Mouse (Mus musculus): ENCODE results near the gene Hoxd12.

The Hoxd12 gene

GRCm38 (mm10) chr2:74691995-74692807 is 17.4 kb downstream of the Hoxd12 start:
- in situ Hi-C loops (cut with MboI, MseI) = loop anchor here (5.0 to 10.0 kb wide), 2 partner anchors 45 to 903 kb away; no protein-coding TSS in a partner anchor

DNA sequence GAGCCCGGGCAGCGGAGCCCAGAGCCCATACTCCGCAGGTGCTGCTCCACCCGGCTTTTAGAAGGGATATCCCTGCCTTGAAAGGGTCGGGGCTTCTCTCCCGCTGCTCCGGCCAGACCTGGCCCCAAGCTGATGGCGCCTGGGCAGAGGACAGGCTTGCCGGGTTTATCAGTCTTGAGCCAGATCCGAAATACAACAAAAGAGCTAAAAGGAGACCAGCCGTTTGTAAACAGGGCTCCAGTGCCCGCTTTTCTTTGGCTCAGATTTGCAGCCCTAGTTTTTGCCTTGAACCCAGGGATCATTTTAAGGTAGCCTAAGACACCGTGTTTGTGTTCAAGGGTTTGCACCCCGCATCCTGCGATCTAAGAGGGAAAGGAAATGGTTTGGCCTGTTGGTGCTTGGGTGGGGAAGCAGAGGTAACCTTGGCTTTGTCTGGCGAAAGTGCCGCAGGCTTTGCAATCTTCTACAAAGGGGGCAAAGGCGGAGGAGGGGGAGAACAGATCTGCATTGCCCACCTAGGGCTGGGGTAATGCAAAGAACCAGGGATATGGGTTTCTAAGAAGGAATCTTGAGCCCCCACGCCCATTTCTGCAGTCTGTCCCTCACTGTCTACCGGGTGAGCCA is 18.1 kb downstream of the Hoxd12 start:
- in situ Hi-C loops (cut with MboI, MseI) = loop anchor here (5.0 to 10.0 kb wide), 2 partner anchors 44 to 902 kb away; no protein-coding TSS in a partner anchor

DNA sequence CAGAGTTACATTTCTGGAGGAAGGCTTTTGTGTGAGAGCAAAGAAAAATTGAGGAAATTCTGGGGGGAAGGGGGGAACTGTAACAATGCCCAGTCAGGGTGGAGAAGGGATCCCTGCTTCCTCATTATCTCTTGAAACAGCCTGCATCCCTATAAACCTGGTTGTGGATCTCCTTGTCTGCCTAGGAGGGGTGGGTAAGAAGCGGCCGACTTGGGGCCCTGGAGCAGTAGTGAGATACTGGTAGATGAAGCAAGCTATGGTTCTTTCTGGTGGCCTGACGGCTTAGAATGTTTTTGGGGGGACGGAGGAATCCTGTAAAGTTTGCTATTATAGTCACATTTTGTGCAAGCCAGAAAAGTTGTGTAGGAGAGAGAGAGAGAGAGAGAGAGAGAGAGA is 18.6 kb downstream of the Hoxd12 start:
- in situ Hi-C loops (cut with MboI, MseI) = loop anchor here (5.0 to 10.0 kb wide), 2 partner anchors 44 to 901 kb away; no protein-coding TSS in a partner anchor

DNA sequence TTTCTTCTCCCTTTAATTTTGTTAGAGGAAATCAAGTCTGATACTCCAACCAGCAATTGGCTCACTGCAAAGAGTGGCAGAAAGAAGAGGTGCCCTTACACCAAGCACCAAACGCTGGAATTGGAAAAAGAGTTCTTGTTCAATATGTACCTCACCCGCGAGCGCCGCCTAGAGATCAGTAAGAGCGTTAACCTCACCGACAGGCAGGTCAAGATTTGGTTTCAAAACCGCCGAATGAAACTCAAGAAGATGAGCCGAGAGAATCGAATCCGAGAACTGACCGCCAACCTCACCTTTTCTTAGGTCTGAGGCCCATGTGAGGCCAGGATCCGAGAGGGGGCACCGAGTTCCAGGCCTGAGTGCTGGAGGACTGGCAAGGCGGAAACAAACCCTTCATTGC is 19.3 kb downstream of the Hoxd12 start:
- in situ Hi-C loops (cut with MboI, MseI) = loop anchor here (5.0 to 10.0 kb wide), 2 partner anchors 43 to 901 kb away; no protein-coding TSS in a partner anchor

GRCm38 (mm10) chr2:74695383-74695782 is 20.6 kb downstream of the Hoxd12 start:
- in situ Hi-C loops (cut with MboI, MseI) = loop anchor here (10.0 kb wide), 1 partner anchor 899 kb away; no protein-coding TSS in a partner anchor

GRCm38 (mm10) chr2:74695813-74696430 is 21.1 kb downstream of the Hoxd12 start:
- in situ Hi-C loops (cut with MboI, MseI) = loop anchor here (10.0 kb wide), 1 partner anchor 899 kb away; no protein-coding TSS in a partner anchor

GRCm38 (mm10) chr2:74696442-74697335 is 21.9 kb downstream of the Hoxd12 start:
- in situ Hi-C loops (cut with MboI, MseI) = loop anchor here (10.0 kb wide), 1 partner anchor 898 kb away; no protein-coding TSS in a partner anchor

DNA sequence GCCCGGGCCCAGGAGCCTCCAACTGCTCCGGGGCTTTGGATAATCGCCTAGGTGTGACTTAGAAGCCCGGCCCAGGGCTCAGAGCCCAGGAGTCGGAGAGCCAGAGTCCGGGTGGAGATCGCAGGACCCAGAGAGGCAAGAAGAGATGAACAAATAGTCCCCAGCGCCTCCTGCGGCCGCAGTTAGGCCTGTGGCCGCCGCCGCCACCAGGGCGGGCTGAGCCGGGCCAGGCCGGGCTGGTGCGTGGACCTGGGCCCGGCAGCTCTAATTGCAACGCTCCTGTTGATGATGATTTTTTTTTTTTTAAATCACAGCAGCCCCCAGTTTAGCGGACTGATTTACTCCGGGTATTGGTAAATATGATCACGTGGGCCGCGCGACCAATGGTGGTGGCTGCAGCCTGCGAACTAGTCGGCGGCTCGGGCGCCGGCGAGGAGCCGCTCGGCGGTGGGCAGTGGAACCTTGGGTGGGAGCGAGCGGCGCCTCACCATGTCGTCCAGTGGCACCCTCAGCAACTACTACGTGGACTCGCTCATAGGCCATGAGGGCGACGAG is 22.8 kb downstream of the Hoxd12 start, which contains the start of gene Hoxd9:
TSS of gene Hoxd9 (plus strand) at position 161 of the 555 bp plus-strand sequence.
- in situ Hi-C loops (cut with MboI, MseI) = loop anchor here (10.0 kb wide), 1 partner anchor 897 kb away; no protein-coding TSS in a partner anchor

DNA sequence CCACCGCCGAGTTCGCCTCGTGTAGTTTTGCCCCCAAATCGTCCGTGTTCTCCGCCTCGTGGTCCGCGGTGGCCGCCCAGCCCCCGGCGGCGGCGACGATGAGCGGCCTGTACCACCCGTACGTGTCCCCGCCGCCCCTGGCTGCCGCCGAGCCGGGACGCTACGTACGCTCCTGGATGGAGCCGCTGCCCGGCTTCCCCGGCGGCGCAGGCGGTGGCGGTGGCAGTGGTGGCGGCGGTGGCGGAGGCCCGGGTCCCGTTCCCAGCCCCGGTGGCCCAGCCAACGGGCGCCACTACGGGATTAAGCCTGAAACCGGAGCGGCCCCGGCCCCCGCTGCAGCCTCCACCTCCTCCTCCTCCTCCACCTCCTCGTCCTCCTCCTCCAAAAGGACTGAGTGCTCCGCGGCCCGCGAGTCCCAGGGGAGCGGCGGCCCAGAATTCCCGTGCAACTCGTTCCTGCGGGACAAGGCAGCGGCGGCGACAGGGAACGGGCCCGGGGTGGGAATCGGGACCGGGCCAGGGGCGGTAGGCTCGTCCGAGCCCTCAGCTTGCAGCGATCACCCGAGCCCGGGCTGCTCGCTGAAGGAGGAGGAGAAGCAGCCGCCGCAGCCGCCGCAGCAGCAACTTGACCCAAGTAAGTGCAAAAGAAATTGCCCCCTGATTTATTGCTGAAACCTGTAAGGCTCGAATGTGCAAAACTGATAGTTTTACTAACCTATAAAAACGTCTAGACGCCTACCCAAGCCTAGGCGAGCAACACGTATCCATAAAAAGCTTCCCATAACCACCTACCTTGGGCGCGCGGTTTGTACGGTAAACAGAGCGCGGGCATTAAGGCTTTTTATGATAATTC is 23.6 kb downstream of the Hoxd12 start:
- in situ Hi-C loops (cut with MboI, MseI) = loop anchor here (10.0 kb wide), 1 partner anchor 896 kb away; no protein-coding TSS in a partner anchor

DNA sequence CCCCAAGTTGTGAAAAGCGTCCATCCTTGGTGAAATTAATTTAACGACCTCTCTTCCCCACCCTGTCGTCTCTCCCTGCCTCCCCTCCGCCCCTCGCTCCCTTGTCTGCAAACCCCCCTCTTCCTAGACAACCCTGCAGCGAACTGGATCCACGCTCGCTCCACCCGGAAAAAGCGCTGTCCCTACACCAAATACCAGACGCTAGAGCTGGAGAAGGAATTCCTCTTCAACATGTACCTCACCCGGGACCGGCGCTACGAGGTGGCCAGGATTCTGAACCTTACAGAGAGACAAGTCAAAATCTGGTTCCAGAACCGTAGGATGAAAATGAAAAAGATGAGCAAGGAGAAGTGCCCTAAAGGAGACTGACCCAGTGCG is 24.2 kb downstream of the Hoxd12 start:
- in situ Hi-C loops (cut with MboI, MseI) = loop anchor here (10.0 kb wide), 1 partner anchor 896 kb away; no protein-coding TSS in a partner anchor

DNA sequence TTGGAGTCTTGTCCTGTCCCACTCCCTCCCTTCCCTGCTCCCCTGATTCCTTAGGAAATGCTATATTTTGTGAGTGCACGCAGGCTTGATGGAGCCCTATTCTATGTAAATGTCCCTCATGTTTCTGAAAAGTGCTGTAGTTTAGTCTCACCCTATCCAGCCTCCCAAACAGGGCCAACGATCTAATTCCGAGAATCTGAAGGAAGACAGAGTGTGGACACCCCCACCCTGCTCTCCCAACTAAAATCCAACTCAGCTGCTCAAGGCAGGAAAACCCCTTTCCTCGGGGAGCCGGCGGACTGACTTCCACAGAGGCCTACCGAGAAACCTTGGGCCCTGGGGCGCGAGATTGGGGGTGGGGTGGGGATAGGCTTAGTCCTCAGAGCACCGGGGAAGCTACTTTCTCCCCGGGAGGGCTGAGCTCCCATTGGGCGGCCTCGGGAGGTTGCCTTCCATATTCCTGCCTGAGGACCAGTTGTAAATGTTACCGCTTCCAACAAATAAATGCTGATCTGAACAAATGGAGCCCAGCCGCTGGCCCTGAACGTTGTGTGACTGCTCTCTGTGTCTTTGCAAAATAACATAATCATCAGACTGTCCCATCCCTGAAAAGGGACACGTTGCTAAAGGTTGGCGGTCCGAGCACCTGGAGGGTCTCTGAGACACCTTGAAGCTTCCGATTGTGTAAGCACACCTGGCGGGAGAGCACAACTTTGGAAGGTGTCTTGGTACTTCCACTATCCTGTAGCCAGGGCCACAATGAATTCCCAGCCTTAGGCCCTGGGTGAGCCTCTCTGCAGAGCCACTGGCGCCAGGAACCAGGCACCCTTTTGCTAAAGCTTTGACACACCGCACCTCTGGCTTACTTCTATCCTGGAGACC is 25.1 kb downstream of the Hoxd12 start:
- in situ Hi-C loops (cut with MboI, MseI) = loop anchor here (10.0 kb wide), 1 partner anchor 895 kb away; no protein-coding TSS in a partner anchor

- in situ Hi-C loops (cut with MboI, MseI) = no loop called here
Observed at GRCm38 (mm10) chr2:74700546-74701112, 25.8 kb downstream of the Hoxd12 start.

- in situ Hi-C loops (cut with MboI, MseI) = no loop called here
Observed at GRCm38 (mm10) chr2:74701949-74702819, 27.4 kb downstream of the Hoxd12 start.

GRCm38 (mm10) chr2:74702820-74703219 is 28.0 kb downstream of the Hoxd12 start:
- in situ Hi-C loops (cut with MboI, MseI) = no loop called here

DNA sequence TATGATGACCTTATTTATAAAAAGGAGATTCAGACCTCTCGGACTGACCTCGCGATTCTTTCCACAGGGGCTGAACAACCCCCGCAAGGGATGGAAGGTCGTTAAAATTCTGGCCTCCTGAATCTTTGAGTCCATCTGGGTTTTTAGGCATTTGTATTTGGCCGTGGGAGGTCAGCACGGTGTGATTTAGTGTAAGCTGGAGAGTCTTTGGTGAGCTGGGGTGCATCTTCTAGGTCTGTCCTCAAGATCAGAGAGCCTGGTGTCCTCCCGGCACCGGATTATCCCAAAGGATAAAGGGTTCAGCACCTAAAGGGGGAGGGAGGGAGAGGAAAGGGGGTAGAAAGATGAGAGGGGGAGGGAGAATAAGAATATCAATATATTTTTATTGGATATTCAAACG is 28.5 kb downstream of the Hoxd12 start:
- in situ Hi-C loops (cut with MboI, MseI) = no loop called here

GRCm38 (mm10) chr2:74703720-74704392 is 29.0 kb downstream of the Hoxd12 start:
- in situ Hi-C loops (cut with MboI, MseI) = no loop called here
